Mouse (Mus musculus): Measurements from ENCODE around the gene Map4k4.

- TF ChIP-seq CTCF (IDR thresholded peaks at IDR 0.05; ENCODE audit: low read depth, low read length): no peak
- TF ChIP-seq POLR2A (IDR thresholded peaks at IDR 0.05; ENCODE audit: extremely low read depth, insufficient read depth, low read length): no peak
Measured at GRCm38 (mm10) chr1:39973911-39974310, 73.2 kb downstream of the Map4k4 start.
